Mouse (Mus musculus) liver, postnatal 0 days (tissue): ENCODE results near the gene R3hdm2.

Source experiments
- CTCF ChIP-seq: sonication (generic); IDR thresholded peaks from 2 replicates; pipeline ENCODE4 v1.5.1; 2016; ENCODE audit warnings: antibody characterized with exemption, low read depth
- EP300 ChIP-seq: IDR thresholded peaks from 2 replicates; pipeline ENCODE4 v1.6.1; 2016; ENCODE audit warnings: antibody characterized with exemption, low read depth, mild to moderate bottlenecking

GRCm38 (mm10) chr10:127346173-127346572, 34.0 kb upstream of the R3hdm2 start:
- no peak for TF ChIP-seq EP300
- TF ChIP-seq CTCF: no peak
